Mouse (Mus musculus) retina, adult 2 months (tissue): ENCODE measurements at regions not wholly inside any gene's neighbourhood (a gene's known extent, or its start where the extent isn't known, plus 50 kb on each side); places are given as distances from the start of the nearest gene placed in this dataset.

ENCODE experiments used
- DNase-seq: peaks from one replicate; pipeline ENCODE4 v3.0.0-alpha.2; 2012; ENCODE audit warnings: low read depth, low spot score

DNA sequence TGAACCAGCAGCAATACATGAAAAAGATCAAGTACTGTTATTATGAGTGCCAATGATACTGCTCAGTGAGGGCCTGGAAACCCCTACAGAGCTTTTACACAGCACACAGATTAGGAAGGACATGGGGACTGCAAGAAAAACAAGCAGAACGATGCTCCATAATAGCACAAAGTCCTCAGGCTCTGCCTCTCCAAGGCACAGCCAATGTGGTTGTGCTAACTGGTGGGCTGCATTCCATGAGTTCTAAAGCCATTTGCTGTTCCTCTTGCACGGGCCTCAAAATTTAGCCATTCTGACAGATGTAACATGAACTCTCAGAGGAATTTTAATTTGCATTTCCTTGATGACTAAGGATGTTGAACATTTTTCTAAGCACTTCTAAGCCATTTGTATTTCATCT lies 465.0 kb upstream of the Jag1 start:
- DNase-seq: no peak

DNA sequence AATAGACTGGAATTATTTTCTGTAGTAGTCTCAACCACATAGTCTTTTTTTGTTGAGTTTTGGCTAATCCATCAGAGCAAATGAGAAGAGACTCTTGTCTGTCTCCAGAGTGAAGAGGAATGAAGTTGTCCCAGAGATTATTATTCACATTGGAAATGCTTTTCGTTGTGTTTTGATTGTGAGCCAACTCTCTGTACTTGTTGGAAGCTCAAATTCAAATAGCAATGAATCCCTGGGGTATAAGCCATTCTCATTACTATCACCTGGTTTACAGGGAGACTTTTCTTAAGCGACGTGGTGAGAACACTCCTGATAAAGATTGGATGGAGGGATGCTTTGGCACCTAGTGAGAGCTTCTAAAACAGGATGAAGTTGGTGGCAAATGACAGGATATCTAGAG lies 459.3 kb upstream of the Jag1 start:
- no peak for DNase-seq

DNA sequence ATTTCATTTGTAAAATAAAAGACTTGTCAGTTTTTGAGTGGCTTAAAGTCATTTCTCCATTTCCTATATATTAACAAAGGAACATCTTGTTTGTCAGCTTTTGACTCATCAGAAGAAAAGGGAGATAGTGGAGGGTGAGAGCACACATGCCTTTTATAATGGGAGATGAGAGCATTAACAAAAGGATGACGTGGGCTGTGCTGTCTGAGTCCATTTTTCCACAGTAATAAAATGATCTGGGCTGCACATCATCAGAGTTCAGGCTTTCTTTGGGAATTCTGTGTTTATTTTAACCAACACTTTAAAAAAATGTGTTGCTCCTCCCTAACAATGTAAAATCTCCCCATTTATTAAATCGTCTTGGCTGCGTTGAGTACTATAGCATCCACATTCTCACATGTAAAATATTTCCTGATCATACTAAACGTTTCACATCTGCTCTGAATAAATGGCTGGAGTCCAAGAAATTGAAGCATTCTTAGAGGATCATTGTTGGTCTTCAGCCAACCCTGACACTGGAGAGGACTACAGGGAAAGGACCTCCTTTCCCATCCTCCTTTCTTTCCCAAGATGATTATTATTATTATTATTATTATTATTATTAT lies 458.5 kb upstream of the Jag1 start:
- DNase-seq: no peak

DNA sequence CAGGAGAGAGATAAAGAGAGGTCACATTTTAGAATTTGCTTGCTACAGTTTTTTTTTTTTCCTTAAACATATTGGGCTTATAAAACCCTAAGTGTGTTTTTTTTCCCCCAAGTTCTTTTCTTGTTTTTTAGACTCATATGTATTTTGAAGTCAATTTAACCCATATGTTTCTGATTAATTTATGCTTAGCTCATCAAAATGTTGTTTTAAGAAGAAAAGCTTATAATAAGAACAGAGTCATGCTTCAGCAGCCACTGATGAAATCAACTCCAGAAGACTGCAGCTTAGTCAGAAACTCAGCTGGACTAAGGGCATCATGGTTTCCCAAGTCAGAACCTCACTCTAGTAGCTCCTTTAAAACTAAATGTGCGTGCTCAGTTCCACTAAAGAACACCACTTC lies 454.7 kb upstream of the Jag1 start:
- no peak for DNase-seq

DNA sequence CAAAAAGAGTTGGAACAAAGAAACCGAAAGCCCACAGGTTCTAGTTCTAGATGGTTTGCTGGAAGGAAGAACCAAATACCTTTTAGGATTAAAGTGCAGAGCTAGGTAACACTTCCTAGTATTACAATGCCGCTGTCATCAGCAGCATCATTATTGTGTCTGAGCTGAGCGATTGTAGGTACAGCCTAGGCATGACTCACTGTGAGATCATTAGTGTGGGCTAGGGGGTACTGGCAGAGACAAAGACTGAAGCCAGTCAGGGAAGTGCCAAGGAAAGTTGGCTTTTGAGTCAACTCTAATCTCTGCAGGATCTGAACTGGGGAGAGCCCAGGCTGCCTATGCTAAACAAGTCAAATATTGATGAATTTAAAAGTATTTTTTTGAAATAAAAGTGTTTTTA lies 450.2 kb upstream of the Jag1 start:
- no peak for DNase-seq

DNA sequence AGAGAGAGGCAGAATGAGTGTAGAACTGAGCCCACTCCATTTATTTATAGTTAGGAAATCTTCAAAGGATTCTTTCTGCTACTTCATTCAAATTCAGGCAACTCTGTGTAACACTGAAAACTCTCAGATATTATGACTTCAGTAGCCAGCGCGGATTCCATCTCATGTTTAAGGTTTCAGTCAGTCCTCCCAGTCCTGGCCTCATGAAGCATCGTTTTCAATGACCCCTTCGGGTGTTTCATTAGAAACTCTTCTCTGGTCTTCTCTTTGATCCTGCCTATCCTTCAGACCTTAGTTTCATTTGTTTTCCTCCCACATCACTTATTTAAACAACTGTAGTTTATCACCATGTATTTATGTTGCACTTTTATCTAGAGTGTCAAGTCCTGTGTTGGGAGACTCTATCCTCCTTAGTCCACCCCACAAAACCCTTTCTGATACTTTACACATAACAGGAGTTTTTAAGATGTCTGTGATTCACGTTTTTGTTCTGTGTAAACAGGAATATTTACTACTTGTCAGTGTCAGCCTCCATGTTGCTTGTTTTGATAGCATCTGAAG lies 447.7 kb upstream of the Jag1 start:
- no peak for DNase-seq

GRCm38 (mm10) chr2:137560366-137560765 lies 443.9 kb upstream of the Jag1 start:
- no peak for DNase-seq

GRCm38 (mm10) chr2:137553871-137554270 lies 437.4 kb upstream of the Jag1 start:
- DNase-seq: no peak

DNA sequence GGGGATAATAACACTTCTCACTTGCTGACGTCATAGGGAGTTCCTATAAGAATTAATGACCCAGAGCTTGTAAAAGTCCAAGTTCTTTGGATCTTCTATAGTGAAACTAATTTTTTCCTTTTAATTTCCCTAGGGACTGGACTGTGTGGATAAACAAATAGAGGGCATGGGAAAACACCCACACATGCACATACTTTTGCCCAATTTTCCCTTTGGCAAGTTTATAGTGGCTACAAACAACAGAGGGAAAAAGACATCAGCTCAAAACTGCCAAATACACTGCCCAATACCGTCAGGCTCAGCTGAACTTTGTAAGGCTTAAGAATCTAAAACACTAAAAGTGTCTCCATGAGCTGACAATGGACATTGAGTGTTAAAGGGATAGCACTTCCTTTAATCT lies 420.1 kb upstream of the Jag1 start:
- no peak for DNase-seq

DNA sequence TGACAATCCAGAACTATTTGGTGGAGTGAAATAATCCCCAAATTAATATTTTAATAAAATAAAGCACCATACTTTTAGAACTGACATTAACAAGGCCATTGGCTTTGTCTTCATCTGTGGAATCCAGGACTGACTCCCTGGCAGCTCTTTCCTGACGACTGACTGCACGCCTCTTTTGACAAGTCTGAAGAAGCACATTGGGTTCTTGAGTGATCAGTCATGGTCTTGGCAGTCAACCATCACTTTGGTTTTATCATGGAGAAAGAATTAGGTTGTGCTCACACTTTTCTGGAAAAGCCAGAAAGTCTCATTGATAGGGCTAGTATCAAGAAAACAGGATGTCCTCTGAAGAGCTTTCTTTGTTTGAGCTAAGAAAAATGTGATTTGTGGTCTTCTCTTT lies 399.8 kb upstream of the Jag1 start:
- DNase-seq: no peak

- no peak for DNase-seq
Observed at GRCm38 (mm10) chr2:137515043-137515442, 398.6 kb upstream of the Jag1 start.

DNA sequence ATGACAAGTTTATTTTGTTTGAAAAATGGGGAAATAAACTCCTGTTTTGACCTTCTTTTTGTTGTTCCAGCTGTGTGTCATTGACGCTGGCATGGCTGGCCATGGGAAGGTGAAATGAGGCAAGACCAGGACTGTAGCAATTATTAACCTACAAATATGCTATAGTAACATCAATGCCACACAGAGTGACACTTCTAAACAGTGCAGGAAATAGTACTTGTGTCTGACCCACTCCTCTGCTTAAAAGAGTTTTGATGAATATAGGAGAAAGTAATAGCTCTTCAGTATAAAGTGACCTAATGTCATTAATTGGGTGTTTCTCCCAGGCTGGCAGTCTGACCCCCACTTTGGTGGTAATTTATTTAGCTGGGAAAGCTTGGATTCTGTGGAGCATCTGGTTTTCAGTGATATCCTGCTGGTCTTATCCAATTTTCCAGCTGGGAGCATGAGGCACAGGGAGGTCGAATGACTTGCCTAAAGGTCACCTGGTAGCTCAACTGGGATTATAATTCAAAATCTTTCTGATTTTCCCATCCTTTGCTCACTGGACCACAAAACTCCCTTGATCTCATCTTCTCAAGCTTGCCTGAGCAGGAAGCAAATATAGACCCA lies 397.6 kb upstream of the Jag1 start:
- no peak for DNase-seq

- DNase-seq: no peak
Observed at GRCm38 (mm10) chr2:137510671-137511235, 394.3 kb upstream of the Jag1 start.

DNA sequence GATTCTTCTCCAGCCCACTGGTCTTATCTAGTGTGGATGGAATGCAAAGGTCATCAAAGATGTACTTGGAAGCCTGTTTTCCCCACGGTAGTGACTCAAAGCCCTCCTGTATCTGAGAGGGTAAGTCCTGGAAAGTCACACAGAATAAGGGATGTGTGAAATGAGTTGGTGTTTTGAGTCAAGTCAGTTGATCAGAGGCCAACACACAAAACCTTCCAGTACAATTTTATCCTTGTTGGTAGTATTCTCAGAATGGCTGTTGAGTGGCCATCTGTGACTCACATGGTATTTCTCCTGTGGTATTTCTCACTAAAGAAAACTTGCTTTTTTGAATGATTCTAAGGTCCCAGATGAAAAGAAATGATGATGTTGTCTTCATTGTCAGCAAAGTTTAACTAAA lies 384.8 kb upstream of the Jag1 start:
- DNase-seq: no peak

DNA sequence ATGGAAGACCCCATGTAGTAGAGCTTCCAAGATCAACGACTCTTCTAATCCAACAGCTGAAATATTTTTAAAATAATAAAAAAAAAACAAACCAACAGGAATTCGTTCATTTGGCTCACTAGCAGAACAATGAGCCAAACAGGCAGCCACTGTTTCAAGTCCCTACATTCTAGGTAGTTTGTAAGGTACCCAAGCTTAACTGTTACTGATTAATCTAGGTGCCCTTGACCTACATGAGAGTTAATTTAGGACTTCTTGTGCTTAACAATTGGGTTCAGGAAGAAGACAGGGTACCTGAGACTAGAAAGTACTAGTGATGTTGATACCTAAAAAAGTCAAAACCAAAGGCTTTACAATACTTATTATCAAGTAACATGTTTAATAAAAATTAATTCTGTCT lies 381.2 kb upstream of the Jag1 start:
- DNase-seq: no peak

GRCm38 (mm10) chr2:137493600-137493999 lies 377.2 kb upstream of the Jag1 start:
- no peak for DNase-seq

GRCm38 (mm10) chr2:137489181-137489682 lies 372.8 kb upstream of the Jag1 start:
- no peak for DNase-seq

DNA sequence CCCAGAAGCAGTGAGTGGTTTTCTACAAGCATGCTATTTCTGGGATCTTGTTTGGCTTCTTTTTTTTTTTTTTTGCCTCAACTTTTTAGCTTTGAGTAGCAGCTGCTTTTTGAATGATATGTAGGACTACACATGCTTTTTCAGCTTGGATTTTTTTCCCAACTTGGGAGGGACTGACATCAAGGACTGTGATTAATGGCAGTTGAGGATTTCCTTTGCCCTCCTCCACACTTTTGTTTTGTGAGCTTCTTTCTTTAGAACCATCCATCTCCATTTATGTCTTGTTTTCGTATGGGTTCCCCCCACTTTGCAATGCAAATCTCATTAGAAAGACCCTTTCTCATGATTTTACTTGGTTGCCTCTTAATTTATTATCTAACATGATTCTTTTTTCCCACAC lies 352.3 kb upstream of the Jag1 start:
- no peak for DNase-seq

GRCm38 (mm10) chr2:137457061-137457753 lies 340.8 kb upstream of the Jag1 start:
- no peak for DNase-seq

DNA sequence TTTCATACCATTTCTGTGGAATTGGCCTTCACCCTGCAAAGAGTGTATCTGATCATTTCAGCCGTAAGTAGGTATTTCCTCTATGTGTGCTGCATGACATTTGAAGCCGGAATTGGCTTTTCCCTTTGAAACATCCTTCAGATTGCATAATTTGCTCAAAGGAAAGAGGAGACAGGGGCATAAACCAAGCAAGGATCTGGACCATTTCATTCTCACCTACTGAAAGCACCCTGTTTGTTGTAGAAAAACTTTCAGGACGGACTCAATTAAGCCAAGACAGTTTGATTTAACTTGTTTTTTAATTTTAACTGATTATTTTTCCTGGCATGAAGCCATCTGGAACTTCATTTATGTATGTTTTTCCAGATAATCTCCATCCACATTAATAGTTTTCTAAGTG lies 340.0 kb upstream of the Jag1 start:
- no peak for DNase-seq

- no peak for DNase-seq
Observed at GRCm38 (mm10) chr2:137446919-137447318, 330.5 kb upstream of the Jag1 start.

DNA sequence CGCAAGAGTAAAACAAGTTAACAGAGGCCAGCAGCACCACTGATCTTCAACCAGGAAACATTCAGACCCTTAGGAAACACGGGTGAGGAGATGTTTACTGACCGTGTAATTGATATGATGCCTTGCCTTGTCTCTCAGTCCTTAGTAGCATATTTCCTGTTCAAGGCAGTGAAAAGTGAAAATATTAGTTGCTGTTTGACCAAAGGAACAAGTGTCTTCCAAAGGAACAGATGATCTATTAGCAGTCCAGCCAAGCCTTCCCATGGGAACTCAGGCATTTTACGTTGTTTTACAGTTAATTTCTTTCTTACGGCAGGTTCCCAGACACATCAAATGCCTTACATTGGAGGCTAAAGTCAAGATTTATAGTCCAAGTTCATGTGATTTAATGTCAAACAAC lies 321.3 kb upstream of the Jag1 start:
- no peak for DNase-seq

GRCm38 (mm10) chr2:137436161-137436560 lies 319.7 kb upstream of the Jag1 start:
- DNase-seq: no peak
